Mouse (Mus musculus) gastrocnemius, postnatal 14 days (tissue): ENCODE measurements at regions not wholly inside any gene's neighbourhood (a gene's known extent, or its start where the extent isn't known, plus 50 kb on each side); places are given as distances from the start of the nearest gene placed in this dataset.

Source experiments
- DNase-seq: peaks from one replicate; pipeline ENCODE4 v3.0.0; 2021; ENCODE audit warnings: mixed read lengths
- intact Hi-C: fragments of 180-260 bp; cut with DNase I; formaldehyde crosslinking; loops from one replicate; pipeline ENCODE4 v1.15.1; 2025; ENCODE audit warnings: low total_unique reads

GRCm38 (mm10) chr9:115654933-115655332 lies 254.3 kb upstream of the Gadl1 start:
- DNase-seq: no peak
- intact Hi-C loops: no loop called here

DNA sequence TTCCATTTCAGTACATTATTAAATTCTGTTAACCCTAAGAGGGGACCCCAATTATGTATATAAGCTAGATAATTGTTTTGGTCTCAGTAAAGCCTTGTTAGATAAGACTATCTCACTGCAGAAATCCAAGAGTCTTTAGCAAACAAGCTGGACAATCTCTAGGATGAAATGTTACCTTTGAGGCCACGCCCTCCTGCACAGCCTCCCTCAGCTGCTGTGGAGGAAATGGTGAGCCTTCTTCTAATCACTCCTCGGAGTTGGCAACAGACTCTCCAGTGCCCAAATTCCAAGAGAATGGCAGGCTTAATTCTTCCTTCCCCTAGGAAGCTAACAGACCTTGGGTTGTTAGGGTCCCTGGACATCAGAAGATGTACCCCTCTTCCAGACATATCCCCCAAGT lies 252.7 kb upstream of the Gadl1 start:
- DNase-seq: no peak
- intact Hi-C loops: no loop called here

DNA sequence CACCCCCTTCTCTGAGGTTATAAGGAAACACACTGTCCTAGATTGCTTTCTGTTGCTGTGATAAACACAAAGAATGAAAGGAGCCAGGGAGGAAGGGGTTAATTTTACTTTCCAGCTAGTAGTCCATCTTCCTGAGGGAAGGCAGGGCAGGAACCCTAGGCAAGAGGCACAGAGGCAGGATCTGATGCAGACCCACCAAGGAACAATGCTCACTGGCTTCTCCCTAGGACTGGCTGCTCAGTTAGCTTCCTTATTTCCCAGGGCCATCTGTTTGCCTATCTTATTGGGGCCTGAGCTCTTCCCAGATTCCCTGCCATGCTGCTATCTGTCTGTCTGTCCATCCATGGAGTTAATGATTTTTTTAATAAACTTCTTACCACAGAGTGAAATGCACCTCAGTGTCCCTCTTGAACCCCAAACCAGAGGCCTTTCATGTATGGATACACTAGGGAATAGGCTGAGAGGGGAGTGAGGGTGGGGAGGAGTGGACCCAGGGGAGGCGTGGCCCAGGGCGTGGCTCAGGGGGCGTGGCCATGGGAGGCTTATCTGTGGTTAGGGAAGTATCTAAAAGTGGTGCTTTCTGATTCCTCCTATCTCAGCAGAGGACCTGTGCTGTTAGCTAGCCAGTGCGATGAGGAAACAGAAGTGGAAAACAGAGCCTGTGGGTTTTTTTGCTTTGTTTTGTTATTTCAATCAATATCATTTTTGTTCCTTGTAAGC lies 252.1 kb upstream of the Gadl1 start:
- no peak for DNase-seq
- intact Hi-C loops: no loop called here

DNA sequence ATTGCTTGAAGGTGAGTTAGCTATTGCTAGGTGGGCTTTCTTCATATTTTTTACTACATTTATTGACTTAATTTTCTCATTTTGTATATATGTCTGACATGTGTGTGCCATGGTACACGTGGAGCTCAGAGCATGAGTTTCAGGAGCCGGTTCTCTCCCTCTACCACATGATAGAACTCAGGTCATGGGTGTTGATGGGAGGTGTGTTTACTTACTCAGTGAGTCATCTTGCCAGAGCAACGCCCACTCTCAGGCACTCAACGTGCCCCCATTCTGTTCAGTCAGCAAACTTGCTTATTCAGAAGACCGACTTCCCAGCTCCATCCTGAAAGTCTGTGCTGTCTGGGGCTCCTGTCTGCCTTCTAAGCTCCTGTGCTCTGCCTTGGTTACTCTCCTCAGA lies 250.8 kb upstream of the Gadl1 start:
- no peak for DNase-seq

DNA sequence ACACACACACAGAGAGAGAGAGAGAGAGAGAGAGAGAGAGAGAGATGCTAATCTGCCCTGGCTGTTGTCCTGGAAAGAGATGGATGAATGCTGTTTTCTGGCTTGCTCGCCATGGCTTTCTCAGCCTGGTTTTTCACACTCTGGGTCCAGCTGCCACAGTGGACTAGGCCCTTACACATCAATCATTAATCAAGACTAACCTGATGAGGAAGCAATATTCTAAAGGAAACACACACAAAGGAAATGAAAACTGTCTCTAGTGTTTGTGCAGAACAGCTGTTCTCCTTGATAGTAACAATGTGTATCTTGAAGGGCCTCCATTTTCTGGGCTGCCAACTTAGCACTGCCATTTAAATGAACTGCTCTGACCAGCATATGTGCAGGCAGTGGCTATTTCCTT lies 248.9 kb upstream of the Gadl1 start:
- intact Hi-C loops: no loop called here
- DNase-seq: no peak

More for the DNA sequence above, 250.8 kb upstream of the Gadl1 start:
- intact Hi-C loops: no loop called here

GRCm38 (mm10) chr9:115661834-115662425 lies 247.3 kb upstream of the Gadl1 start:
- no peak for DNase-seq
- intact Hi-C loops: no loop called here

GRCm38 (mm10) chr9:115665337-115666004 lies 243.8 kb upstream of the Gadl1 start:
- intact Hi-C loops: no loop called here
- no peak for DNase-seq

- intact Hi-C loops: no loop called here
- DNase-seq: no peak
Measured at GRCm38 (mm10) chr9:115666530-115666929, 242.7 kb upstream of the Gadl1 start.

DNA sequence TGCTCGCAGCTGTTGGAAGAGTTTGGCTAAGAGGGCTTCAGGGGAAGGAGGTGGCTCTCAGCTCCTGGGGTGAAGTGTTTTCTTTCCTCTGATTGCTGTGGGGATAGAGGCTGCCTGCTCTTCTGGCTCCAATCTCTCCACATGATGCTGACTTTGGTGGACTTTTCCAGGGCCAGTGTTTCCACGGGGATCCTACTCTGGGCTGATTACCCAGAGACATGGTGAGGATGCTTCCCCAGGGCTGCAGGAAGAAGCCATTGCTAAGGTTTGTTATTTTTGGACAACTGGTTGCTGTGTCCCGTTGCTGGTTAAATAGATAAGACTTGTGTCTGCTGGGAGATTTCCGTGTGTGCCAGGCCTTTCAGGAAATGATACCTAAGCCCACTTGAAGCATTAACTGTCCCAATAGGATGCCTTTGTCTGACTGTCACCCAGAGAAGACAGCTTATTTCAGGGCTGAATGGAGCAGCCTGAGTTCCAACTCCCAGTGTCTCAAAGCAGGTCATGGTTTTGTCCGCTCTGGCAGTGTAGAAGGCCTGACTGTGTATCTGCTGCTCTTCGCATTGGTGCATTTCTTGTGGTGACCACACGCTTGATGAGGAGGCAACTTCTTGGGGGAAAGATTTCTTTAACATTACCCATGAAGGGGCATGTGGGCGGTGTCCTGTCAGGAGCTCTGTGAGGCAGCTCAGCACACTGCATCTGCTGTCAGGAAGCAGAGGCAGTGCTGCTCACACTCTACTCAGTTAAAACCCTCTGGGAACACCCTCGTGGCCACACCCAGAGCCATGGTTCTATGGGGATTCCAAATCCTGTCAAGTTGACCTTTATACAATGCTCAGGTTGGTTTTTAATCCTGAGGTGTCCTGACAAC lies 228.3 kb upstream of the Gadl1 start:
- DNase-seq: no peak
- intact Hi-C loops: no loop called here

DNA sequence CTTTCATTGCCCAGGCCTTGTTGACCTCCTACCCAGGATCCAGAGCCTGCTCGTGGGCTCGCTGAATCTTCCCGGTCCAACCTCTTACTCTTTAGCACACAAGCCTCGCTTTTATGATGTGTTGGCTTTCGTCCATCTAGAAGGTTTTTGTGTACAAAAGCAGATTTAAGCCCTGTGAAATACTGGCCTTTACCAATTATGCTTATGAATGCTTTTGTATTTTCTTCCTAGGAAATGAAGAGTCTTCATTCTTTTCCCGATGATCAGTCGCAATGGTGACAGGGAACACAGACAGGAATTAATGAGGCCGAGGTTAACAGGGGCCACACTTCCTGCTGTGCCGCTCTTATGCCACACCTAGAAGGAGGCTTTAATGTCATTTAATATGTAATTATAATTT lies 227.4 kb upstream of the Gadl1 start:
- intact Hi-C loops: no loop called here
- no peak for DNase-seq

DNA sequence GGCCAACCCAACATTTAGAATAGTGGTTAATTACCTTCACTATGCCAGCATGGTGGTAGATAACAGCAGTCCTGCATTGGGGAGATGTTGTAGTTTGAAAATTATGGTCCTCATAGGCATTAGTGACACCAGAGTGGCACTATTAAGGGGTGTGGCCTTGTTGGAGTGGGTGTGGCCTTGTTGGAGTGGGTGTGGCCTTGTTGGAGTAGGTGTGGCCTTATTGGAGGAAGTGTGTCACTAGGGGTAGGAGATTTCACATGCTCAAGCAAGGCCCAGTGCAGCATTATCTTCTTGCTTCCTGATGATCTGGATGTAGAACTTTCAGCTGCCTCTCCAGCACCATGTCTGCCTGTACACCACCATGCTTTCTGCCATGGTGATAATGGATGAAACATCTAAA lies 225.3 kb upstream of the Gadl1 start:
- intact Hi-C loops: no loop called here
- no peak for DNase-seq

DNA sequence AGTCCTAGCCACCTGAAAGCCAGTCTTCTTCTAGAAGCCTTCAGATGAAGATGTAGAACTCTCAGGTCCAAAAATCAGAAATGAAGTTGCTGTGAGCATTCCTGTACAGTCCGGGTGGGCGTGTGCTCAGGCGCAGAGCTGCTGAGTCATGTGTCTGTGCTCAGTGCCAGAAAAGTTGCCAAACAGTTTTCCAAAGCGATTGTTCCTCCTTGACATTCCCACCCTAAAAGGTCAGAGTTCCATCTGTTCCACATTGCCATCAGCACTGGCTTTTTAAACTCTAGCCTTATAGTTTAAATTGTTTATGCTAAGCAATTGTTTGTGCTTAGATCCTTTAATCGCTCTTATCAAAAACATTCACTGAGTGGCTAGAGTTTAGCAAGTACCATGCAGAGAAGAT lies 222.7 kb upstream of the Gadl1 start:
- DNase-seq: no peak
- intact Hi-C loops: no loop called here

DNA sequence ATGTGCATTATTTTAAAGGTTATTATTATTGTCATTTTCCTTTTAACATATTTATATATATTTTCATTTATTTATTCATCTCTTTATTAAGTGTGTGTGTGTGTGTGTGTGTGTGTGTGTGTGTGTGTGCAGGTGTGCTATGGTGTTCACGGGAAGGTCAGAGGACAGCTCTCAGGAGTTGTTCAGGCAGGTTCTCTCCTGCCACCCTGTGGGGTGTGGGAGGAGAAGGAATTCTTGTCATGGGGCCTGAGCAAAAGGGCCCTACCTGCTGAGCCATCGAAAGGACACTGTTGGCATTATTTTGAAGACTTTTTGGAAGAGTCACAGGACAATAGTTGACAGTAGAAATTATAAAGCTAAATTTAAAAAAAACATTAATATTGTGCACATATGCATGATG lies 216.4 kb upstream of the Gadl1 start:
- intact Hi-C loops: no loop called here
- DNase-seq: no peak

- intact Hi-C loops: no loop called here
Measured at GRCm38 (mm10) chr9:115703791-115704190, 205.5 kb upstream of the Gadl1 start.

DNA sequence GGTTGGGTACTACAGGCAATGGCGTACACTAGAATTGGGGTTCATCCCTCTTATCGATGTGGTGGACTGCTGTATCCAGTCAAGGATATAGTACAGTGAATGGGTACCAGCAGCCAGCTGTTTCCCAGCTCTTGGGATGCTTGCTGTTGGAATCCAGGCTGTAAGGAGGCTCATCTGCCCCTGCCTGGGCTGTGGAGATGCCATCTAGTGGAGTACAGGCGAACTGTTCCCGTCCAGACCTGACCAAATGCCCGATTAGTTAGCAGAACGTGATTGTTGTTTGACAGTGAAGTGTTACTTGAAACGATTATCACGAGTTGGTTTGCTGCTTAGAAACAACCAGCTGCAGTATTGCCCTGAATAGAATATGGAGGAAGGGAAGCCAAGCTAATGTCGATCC lies 205.0 kb upstream of the Gadl1 start:
- peak; percentile 60 for DNase-seq
- intact Hi-C loops: no loop called here

More at GRCm38 (mm10) chr9:115703791-115704190, 205.5 kb upstream of the Gadl1 start:
- no peak for DNase-seq

DNA sequence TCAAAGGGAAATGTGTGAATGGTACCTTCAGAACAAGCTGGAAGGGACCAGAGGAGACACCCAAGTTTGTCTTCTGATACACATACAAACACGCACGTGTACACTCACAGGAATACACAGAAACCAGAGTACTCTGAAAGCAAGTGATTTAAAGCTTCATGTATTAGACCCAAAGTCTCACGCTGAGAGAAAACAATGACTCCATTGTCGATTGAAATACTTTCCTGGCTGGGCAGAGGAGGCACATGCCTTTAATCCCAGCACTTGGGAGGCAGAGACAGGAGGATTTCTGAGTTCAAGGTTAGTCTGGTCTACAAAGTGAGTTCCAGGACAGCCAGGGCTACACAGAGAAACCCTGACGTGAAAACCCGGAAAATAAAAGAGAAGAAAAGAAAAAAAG lies 203.5 kb upstream of the Gadl1 start:
- intact Hi-C loops: no loop called here
- no peak for DNase-seq

DNA sequence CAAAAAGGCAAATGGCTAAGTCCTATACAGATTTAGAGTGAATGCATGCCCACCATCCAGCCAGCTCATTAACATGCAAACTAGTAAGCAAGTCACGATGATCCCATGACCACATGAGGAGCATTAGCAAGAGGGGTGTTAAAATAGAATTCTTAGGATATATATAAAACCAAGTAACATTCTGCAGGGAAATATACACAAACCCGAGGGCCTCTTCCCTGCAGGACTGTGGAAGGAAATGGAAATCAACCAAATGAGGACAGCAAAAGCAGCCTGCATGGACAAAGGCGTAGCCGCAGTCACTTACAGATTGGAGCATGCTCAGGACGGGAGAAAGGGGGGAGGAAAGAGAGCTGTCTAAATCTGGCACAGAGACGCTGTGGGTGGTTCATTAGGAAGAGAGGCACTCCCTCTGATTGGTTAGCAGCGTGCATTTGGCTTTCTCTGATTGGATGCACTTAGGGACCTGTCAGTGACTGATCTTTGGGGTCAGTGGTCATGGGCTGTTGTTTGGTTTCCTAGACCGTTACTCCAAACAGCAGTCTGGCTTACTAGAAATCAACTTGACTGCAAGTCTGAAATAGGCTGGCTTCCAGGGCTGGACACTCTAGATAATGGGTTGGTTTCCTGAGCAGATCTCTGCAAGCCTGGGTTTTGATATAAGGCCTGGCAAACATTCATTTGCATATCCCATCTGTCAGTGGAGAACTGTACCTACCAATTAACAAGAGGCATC lies 200.9 kb upstream of the Gadl1 start:
- peak; percentile 19 for DNase-seq
- intact Hi-C loops: no loop called here

DNA sequence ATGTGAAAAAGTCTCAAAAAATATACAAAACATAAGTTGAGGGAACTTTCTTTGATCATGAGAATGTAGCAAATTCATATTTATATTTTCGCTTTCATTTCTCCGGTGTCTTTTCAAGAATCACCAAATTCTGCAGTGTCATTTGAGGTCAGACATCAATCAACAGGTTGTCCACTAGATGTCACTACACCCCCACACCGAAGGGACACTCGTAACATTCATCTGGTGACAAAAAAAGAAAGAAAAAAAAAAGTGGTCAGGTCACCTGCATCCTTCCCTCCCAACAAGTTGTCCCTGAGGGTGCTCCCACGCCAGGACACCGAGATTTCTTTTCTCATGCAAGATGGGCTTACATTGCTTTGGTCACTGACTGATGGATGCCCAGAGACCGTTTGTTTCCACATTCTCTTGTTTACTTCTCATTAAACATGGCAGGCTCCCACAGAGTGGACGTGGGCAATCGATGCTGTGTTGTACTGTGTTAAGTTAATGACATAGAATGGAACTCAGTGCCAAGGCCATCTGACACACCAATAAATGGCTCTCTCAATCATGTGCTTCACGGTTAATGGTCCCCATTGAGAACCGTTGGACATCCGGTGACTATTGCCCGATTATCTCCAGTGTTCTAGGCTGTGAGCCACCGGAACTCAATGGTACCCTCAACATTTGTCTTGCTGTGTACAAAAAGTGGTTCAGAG lies 199.1 kb upstream of the Gadl1 start:
- peak; percentile 24 for DNase-seq
- intact Hi-C loops: loop anchor here (5.0 to 10.0 kb wide), 2 partner anchors 145 to 332 kb away; no protein-coding TSS in a partner anchor

GRCm38 (mm10) chr9:115720306-115720705 lies 188.9 kb upstream of the Gadl1 start:
- intact Hi-C loops: no loop called here
- DNase-seq: no peak
